Mouse (Mus musculus): ENCODE data around the gene Engase. TPM values are rescaled to one million over a fixed set of nuclear protein-coding genes. Genes with fewer than 3 reads are reported as not detected.

The Engase gene
- total and polyA plus RNA-seq, 3 experiments = 4.3 to 25.2 (median 4.4) TPM

DNA sequence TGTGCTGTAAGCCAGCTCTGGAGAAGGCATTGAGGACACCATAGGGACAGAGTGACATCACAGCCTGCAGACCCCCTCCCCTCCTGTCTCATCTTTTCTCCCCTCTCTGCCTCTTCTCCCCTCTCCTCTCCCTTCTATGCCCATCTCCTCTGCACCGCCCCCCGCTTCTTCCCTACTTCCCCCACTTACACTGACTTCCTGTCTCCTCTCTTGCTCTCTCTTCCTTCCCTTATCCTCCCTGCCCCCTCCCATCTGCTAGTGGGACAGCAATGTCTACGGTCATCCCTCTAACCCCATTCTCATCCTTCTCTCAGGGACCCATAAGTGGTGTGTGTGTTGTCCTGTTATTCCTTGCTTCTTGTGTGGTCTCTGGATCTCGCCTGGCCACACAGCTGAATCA, 17.1 kb upstream of the Engase start:
- DNase-seq (ENCODE audit: low spot score) = no peak
- no peak for TF ChIP-seq TAL1 (conservative IDR thresholded peaks at IDR 0.05; ENCODE audit: low read depth, low read length)
- no peak for TF ChIP-seq GATA2 (IDR thresholded peaks at IDR 0.05; ENCODE audit: borderline replicate concordance, low read depth, low read length)
- no peak for TF ChIP-seq CTCF (IDR thresholded peaks at IDR 0.05; ENCODE audit: low read depth, low read length)
- no peak for TF ChIP-seq GATA1 (IDR thresholded peaks at IDR 0.05; ENCODE audit: borderline replicate concordance, low read length)
- no peak for TF ChIP-seq POLR2AphosphoS5 (IDR thresholded peaks at IDR 0.05; ENCODE audit: insufficient replicate concordance, low read depth, low read length)
- Histone ChIP-seq H3K9me3 (replicated peaks) (no peaks in the 10 kb centered on the region), H3K36me3 (replicated peaks) (no peaks in the 10 kb centered on the region), H3K27me3 (ENCODE audit: insufficient read depth, low read length) (no peaks in the 10 kb centered on the region), H3K4me3 (ENCODE audit: low read depth, low read length) (no peak overlapping the region), H3K4me1 (ENCODE audit: insufficient read depth, low read depth, low read length) (no peaks in the 10 kb centered on the region)
- no peak for ATAC-seq (ENCODE audit: extremely low read depth, insufficient number of reproducible peaks, low FRiP score, poor library complexity, severe bottlenecking)

- Histone ChIP-seq H3K9me3 (replicated peaks) (no peaks in the 10 kb centered on the region), H3K4me3 (ENCODE audit: low read depth, low read length) (no peak overlapping the region), H3K4me1 (ENCODE audit: insufficient read depth, low read depth, low read length) (no peaks in the 10 kb centered on the region), H3K36me3 (replicated peaks) (no peaks in the 10 kb centered on the region), H3K27me3 (ENCODE audit: insufficient read depth, low read length) (no peaks in the 10 kb centered on the region)
- DNase-seq (ENCODE audit: low spot score) = no peak
- ATAC-seq (ENCODE audit: extremely low read depth, insufficient number of reproducible peaks, low FRiP score, poor library complexity, severe bottlenecking) = no peak
- TF ChIP-seq GATA2 (IDR thresholded peaks at IDR 0.05; ENCODE audit: borderline replicate concordance, low read depth, low read length) = no peak
- peak; percentile 49 for TF ChIP-seq CTCF (IDR thresholded peaks at IDR 0.05; ENCODE audit: low read depth, low read length)
Measured at GRCm38 (mm10) chr11:118460280-118460679, 16.3 kb upstream of the Engase start.

- Histone ChIP-seq H3K36me3 (replicated peaks) (no peaks in the 10 kb centered on the region), H3K9me3 (replicated peaks) (no peaks in the 10 kb centered on the region), H3K4me3 (ENCODE audit: low read depth, low read length) (no peak overlapping the region), H3K4me1 (ENCODE audit: insufficient read depth, low read depth, low read length) (no peaks in the 10 kb centered on the region), H3K27me3 (ENCODE audit: insufficient read depth, low read length) (0 out of 2 replicates have a peak, but pooled peaks cover 4% of the 10 kb centered on the region)
- TF ChIP-seq POLR2AphosphoS5 (IDR thresholded peaks at IDR 0.05; ENCODE audit: insufficient replicate concordance, low read depth, low read length) (no peak), CTCF (IDR thresholded peaks at IDR 0.05; ENCODE audit: low read depth, low read length) (no peak), GATA1 (IDR thresholded peaks at IDR 0.05; ENCODE audit: borderline replicate concordance, low read length) (no peak), GATA2 (IDR thresholded peaks at IDR 0.05; ENCODE audit: borderline replicate concordance, low read depth, low read length) (no peak), TAL1 (conservative IDR thresholded peaks at IDR 0.05; ENCODE audit: low read depth, low read length) (no peak)
- DNase-seq (ENCODE audit: low spot score) (no peak), ATAC-seq (ENCODE audit: extremely low read depth, insufficient number of reproducible peaks, low FRiP score, poor library complexity, severe bottlenecking) (no peak)
Measured at GRCm38 (mm10) chr11:118467441-118468035, 9.1 kb upstream of the Engase start.

DNA sequence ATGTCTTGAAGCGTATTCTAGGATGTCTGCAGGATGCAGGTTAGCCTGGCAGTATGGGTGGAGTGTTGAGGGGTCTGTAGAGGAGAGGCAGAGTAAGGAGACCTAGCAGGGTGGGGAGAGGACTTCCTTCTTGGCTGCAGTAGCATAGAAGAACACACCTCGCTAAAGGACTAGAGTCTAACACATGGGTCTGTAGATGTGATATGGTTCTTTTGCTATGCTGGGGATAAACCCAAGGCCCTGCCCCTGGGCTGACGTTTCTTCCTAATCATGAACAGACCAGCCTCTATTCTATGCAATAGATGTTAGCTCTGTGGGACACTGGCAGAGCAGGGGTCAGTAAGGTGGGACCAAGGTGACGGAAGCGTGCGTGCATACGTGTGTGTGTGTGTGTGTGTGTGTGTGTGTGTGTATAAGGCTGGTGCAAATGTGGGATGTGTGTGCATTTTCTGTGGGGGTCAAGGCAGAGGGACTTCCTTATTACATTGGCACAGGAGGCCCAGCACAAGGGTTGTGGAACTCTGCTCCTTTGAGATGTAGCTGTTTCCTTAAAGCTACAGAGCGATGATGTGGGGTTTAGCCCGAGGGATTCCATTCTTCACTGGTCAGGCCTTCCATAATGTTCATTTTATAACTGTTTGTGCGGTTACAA, 7.0 kb upstream of the Engase start:
- no peaks in the 10 kb centered on the region for H3K9me3 ChIP-seq (replicated peaks)
- 0 out of 2 replicates have a peak, but pooled peaks cover 4% of the 10 kb centered on the region for H3K27me3 ChIP-seq (ENCODE audit: insufficient read depth, low read length)
- H3K4me1 ChIP-seq (ENCODE audit: insufficient read depth, low read depth, low read length) = peaks cover 7% of the 10 kb centered on the region
- DNase-seq (ENCODE audit: low spot score) = no peak
- ATAC-seq (ENCODE audit: extremely low read depth, insufficient number of reproducible peaks, low FRiP score, poor library complexity, severe bottlenecking) = no peak
- no peak overlapping the region for H3K4me3 ChIP-seq (ENCODE audit: low read depth, low read length)
- TF ChIP-seq TAL1 (conservative IDR thresholded peaks at IDR 0.05; ENCODE audit: low read depth, low read length) = no peak
- no peak for TF ChIP-seq GATA2 (IDR thresholded peaks at IDR 0.05; ENCODE audit: borderline replicate concordance, low read depth, low read length)
- TF ChIP-seq CTCF (IDR thresholded peaks at IDR 0.05; ENCODE audit: low read depth, low read length) = no peak
- no peak for TF ChIP-seq GATA1 (IDR thresholded peaks at IDR 0.05; ENCODE audit: borderline replicate concordance, low read length)
- H3K36me3 ChIP-seq (replicated peaks) = no peaks in the 10 kb centered on the region

- no peaks in the 10 kb centered on the region for H3K9me3 ChIP-seq (replicated peaks)
- ATAC-seq (ENCODE audit: extremely low read depth, insufficient number of reproducible peaks, low FRiP score, poor library complexity, severe bottlenecking) (no peak), DNase-seq (ENCODE audit: low spot score) (no peak)
- H3K4me1 ChIP-seq (ENCODE audit: insufficient read depth, low read depth, low read length) = peaks cover 11% of the 10 kb centered on the region
- no peak overlapping the region for H3K4me3 ChIP-seq (ENCODE audit: low read depth, low read length)
- no peaks in the 10 kb centered on the region for H3K36me3 ChIP-seq (replicated peaks)
- TF ChIP-seq POLR2AphosphoS5 (IDR thresholded peaks at IDR 0.05; ENCODE audit: insufficient replicate concordance, low read depth, low read length) (no peak), TAL1 (conservative IDR thresholded peaks at IDR 0.05; ENCODE audit: low read depth, low read length) (no peak), GATA2 (IDR thresholded peaks at IDR 0.05; ENCODE audit: borderline replicate concordance, low read depth, low read length) (no peak), GATA1 (IDR thresholded peaks at IDR 0.05; ENCODE audit: borderline replicate concordance, low read length) (no peak), CTCF (IDR thresholded peaks at IDR 0.05; ENCODE audit: low read depth, low read length) (no peak)
- peaks cover 4% of the 10 kb centered on the region; the same call in 1 of the 2 replicates for H3K27me3 ChIP-seq (ENCODE audit: insufficient read depth, low read length)
Measured at GRCm38 (mm10) chr11:118470234-118470966, 6.2 kb upstream of the Engase start.

DNA sequence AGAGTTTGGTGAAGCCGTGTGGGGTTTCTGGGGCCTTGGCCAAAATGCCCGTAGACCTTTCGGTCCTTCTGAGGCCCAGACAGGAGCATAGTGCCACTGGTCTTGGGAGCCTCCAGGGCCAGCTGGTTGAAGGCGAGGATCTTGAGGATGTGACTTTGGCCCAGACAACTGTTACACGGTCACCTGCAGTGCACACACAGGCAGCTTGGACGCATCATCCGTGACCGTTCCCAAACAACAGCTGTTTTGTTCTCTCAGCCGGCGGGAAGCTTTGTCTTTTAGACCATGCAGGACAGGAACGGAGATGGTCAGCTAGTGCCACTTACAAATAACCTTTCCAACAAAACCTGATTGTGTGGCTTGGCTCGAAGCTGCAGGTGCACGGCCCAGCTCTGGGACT, 5.0 kb upstream of the Engase start:
- no peaks in the 10 kb centered on the region; the same call in 1 of the 2 replicates for H3K27me3 ChIP-seq (ENCODE audit: insufficient read depth, low read length)
- no peak overlapping the region for H3K4me3 ChIP-seq (ENCODE audit: low read depth, low read length)
- peaks cover 13% of the 10 kb centered on the region for H3K4me1 ChIP-seq (ENCODE audit: insufficient read depth, low read depth, low read length)
- TF ChIP-seq GATA1 (IDR thresholded peaks at IDR 0.05; ENCODE audit: borderline replicate concordance, low read length) = no peak
- TF ChIP-seq CTCF (IDR thresholded peaks at IDR 0.05; ENCODE audit: low read depth, low read length) = no peak
- no peak for TF ChIP-seq TAL1 (conservative IDR thresholded peaks at IDR 0.05; ENCODE audit: low read depth, low read length)
- no peak for TF ChIP-seq GATA2 (IDR thresholded peaks at IDR 0.05; ENCODE audit: borderline replicate concordance, low read depth, low read length)
- no peak for TF ChIP-seq POLR2AphosphoS5 (IDR thresholded peaks at IDR 0.05; ENCODE audit: insufficient replicate concordance, low read depth, low read length)
- H3K9me3 ChIP-seq (replicated peaks) = no peaks in the 10 kb centered on the region
- no peaks in the 10 kb centered on the region for H3K36me3 ChIP-seq (replicated peaks)
- DNase-seq (ENCODE audit: low spot score) (no peak), ATAC-seq (ENCODE audit: extremely low read depth, insufficient number of reproducible peaks, low FRiP score, poor library complexity, severe bottlenecking) (no peak)

Data from G1E (cell line).